17 mouse cellular contexts compared by ENCODE assay signal in the genomic region with DNA sequence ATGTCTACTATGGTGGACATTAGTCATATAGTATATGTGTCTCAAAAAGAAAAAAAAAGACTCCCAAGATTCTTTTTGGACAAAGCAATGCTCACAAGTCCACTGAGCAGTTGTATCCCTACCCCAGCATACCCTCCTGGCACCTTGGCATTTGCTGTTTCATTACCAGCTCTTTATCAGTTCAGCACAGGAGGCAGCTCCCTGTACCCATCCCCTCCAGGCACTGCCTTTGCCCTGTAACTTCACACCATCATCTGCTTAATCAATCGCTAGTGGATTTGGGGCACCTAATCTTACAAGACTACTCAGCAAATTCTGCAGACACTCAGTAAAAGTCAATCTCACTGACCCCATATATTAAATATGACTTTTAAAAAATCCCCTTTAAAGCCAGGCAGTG. TPM values are rescaled to one million over a fixed set of nuclear protein-coding genes. Genes with fewer than 3 reads are reported as not detected.
DNase-seq lines count a peak whose midpoint lies in the region; ATAC-seq and TF ChIP-seq lines count a peak whose summit lies in the region.
"Had no signal": no experiment of that assay in that cellular context is flagged by ENCODE, and none has a peak within 500 bp of the region (broad histone marks: within the 10 kb centered on the region; RNA-seq: fewer than 3 reads in every experiment).

No protein-coding gene starts in this region.

- no peaks in the 10 kb centered on the region for H3K79me2 ChIP-seq in heart, adult 2 months (replicated peaks; ENCODE audit: control insufficient read depth, insufficient read depth, low read length)
- H3K79me2 ChIP-seq in MEL (ENCODE audit: control insufficient read depth, insufficient read depth, low read length, poor library complexity), result no peaks in the 10 kb centered on the region

- H3K27ac ChIP-seq in heart, embryonic 12.5 days (ENCODE audit: poor library complexity, severe bottlenecking), result no peak overlapping the region
- H3K27ac ChIP-seq in heart, adult 2 months, result no peak overlapping the region
- no peak overlapping the region for H3K27ac ChIP-seq in MEL (ENCODE audit: control insufficient read depth, low read depth, low read length)
- peak overlapping the region; percentile 91 for H3K27ac ChIP-seq in liver, embryonic 16.5 days (ENCODE audit: low read length)
- H3K27ac ChIP-seq: limb, embryonic 12.5 days; midbrain, embryonic 10.5 days; neural tube, embryonic 13.5 days had no signal

- TF ChIP-seq POLR2A in heart, adult 2 months (IDR thresholded peaks at IDR 0.05; ENCODE audit: insufficient read depth, low read depth, low read length), result no peak
- no peak for TF ChIP-seq POLR2A in MEL (IDR thresholded peaks at IDR 0.05; ENCODE audit: control insufficient read depth in 1 of 2, insufficient read depth in 1 of 2, low read depth in 1 of 2, low read length in 2 of 2, poor library complexity in 1 of 2)

- TF ChIP-seq RAD21 in MEL (IDR thresholded peaks at IDR 0.05; ENCODE audit: low read depth, low read length), result no peak

- no peak overlapping the region for H3K4me2 ChIP-seq in heart, embryonic 12.5 days
- H3K4me2 ChIP-seq in liver, embryonic 16.5 days (ENCODE audit: low read depth, low read length), result peak overlapping the region; percentile 49
- H3K4me2 ChIP-seq: limb, embryonic 12.5 days; neural tube, embryonic 13.5 days had no signal

- intact Hi-C loops in heart, adult 2 months (cut with DNase I), result no loop called here

- WGBS in heart, embryonic 12.5 days, result 70% methylated on average over 1 of the region's 1 CpGs
- WGBS in heart, adult 2 months, result 95% methylated on average over 1 of the region's 1 CpGs
- 21% methylated on average over 1 of the region's 1 CpGs for WGBS in liver, embryonic 16.5 days (ENCODE audit: insufficient replicate concordance)

- no peaks in the 10 kb centered on the region for H3K27me3 ChIP-seq in heart, embryonic 12.5 days (replicated peaks)
- no peaks in the 10 kb centered on the region for H3K27me3 ChIP-seq in heart, adult 2 months (ENCODE audit: control insufficient read depth, insufficient read depth, low read length)
- H3K27me3 ChIP-seq in MEL (ENCODE audit: control insufficient read depth in 1 of 2, insufficient read depth in 2 of 2, low read length in 2 of 2), result no peaks in the 10 kb centered on the region
- H3K27me3 ChIP-seq in liver, embryonic 16.5 days (ENCODE audit: control insufficient read depth, insufficient read depth, low read depth, low read length), result no peaks in the 10 kb centered on the region
- H3K27me3 ChIP-seq: limb, embryonic 12.5 days; neural tube, embryonic 13.5 days had no signal

- ATAC-seq in heart, embryonic 12.5 days (ENCODE audit: insufficient number of reproducible peaks, low FRiP score), result 0 out of 2 replicates have a peak, but pooled peaks have one; percentile 48
- peak; percentile 93 for ATAC-seq in erythroid progenitor cell, adult 5-6 weeks (replicated peaks; ENCODE audit: low FRiP score, poor library complexity, severe bottlenecking)
- ATAC-seq in liver, embryonic 16.5 days (ENCODE audit: low read depth), result peak; percentile 98
- ATAC-seq: CD4-positive, CD25-positive, alpha-beta regulatory T cell, adult 4 months; lung, postnatal 0 days had no signal

- DNase-seq in heart, adult 2 months, result no peak
- peak; percentile 28 for DNase-seq in MEL (ENCODE audit: low read depth, low spot score)
- no peak for DNase-seq in gastrocnemius, postnatal 25 days
- no peak for DNase-seq in adrenal gland, adult 18-20 months (ENCODE audit: low spot score in 2 of 2)
- DNase-seq in cerebellum, adult 11-12 months, result no peak
- DNase-seq: adrenal gland, postnatal 14 days; cerebellum, postnatal 25 days; kidney, postnatal 14 days; thymus, adult 2 months had no signal

- no peak overlapping the region for H3K9ac ChIP-seq in heart, embryonic 12.5 days
- H3K9ac ChIP-seq in heart, adult 2 months (ENCODE audit: low read depth, low read length), result no peak overlapping the region
- no peak overlapping the region for H3K9ac ChIP-seq in MEL (ENCODE audit: control insufficient read depth, low read depth, low read length, poor library complexity, severe bottlenecking)
- H3K9ac ChIP-seq in liver, embryonic 16.5 days (ENCODE audit: low read depth, low read length), result peak overlapping the region; percentile 4; the same call in 1 of the 2 replicates
- H3K9ac ChIP-seq: limb, embryonic 12.5 days; neural tube, embryonic 13.5 days had no signal

- H3K36me3 ChIP-seq in heart, embryonic 12.5 days, result no peaks in the 10 kb centered on the region
- no peaks in the 10 kb centered on the region for H3K36me3 ChIP-seq in heart, adult 2 months (ENCODE audit: control insufficient read depth, insufficient read depth, low read length)
- peaks cover 12 to 32% of the 10 kb centered on the region in 2 experiments for H3K36me3 ChIP-seq in MEL (ENCODE audit: control insufficient read depth in 1 of 2, insufficient read depth in 2 of 2, low read length in 2 of 2)
- H3K36me3 ChIP-seq in liver, embryonic 16.5 days (ENCODE audit: control insufficient read depth, insufficient read depth), result no peaks in the 10 kb centered on the region
- H3K36me3 ChIP-seq: limb, embryonic 12.5 days; midbrain, embryonic 10.5 days; neural tube, embryonic 13.5 days had no signal

- H3K9me3 ChIP-seq in heart, embryonic 12.5 days (replicated peaks), result no peaks in the 10 kb centered on the region
- no peaks in the 10 kb centered on the region for H3K9me3 ChIP-seq in MEL (replicated peaks; ENCODE audit: insufficient read depth, low read length)
- no peaks in the 10 kb centered on the region for H3K9me3 ChIP-seq in liver, embryonic 16.5 days (replicated peaks; ENCODE audit: control insufficient read depth, low read length)
- H3K9me3 ChIP-seq: limb, embryonic 12.5 days; midbrain, embryonic 10.5 days; neural tube, embryonic 13.5 days had no signal

- TF ChIP-seq EP300 in heart, adult 2 months (IDR thresholded peaks at IDR 0.05; ENCODE audit: insufficient read depth, low read depth, low read length), result no peak
- peak in 1 of 2 experiments; percentile 67; a peak in 3 of 4 replicates for TF ChIP-seq EP300 in MEL (IDR thresholded peaks at IDR 0.05; ENCODE audit: low read depth in 1 of 2, low read length in 2 of 2)

- no peak overlapping the region for H3K4me3 ChIP-seq in heart, embryonic 12.5 days
- H3K4me3 ChIP-seq in heart, adult 2 months, result no peak overlapping the region
- H3K4me3 ChIP-seq in MEL (ENCODE audit: control insufficient read depth in 1 of 2, insufficient read depth in 1 of 2, low read depth in 2 of 2, low read length in 2 of 2), result no peak overlapping the region
- no peak overlapping the region for H3K4me3 ChIP-seq in liver, embryonic 16.5 days (ENCODE audit: low read depth, low read length)
- H3K4me3 ChIP-seq: limb, embryonic 12.5 days; midbrain, embryonic 10.5 days; neural tube, embryonic 13.5 days had no signal

- peaks cover 11% of the 10 kb centered on the region for H3K4me1 ChIP-seq in heart, embryonic 12.5 days (replicated peaks)
- H3K4me1 ChIP-seq in heart, adult 2 months (ENCODE audit: control insufficient read depth, insufficient read depth, low read length), result no peaks in the 10 kb centered on the region
- peaks cover 26 to 32% of the 10 kb centered on the region in 2 experiments for H3K4me1 ChIP-seq in MEL (ENCODE audit: control insufficient read depth in 1 of 2, insufficient read depth in 2 of 2, low read length in 2 of 2)
- H3K4me1 ChIP-seq in liver, embryonic 16.5 days (ENCODE audit: control insufficient read depth, low read depth, low read length), result peaks cover 52% of the 10 kb centered on the region
- H3K4me1 ChIP-seq: midbrain, embryonic 10.5 days had no signal

- TF ChIP-seq CTCF in heart, adult 2 months (IDR thresholded peaks at IDR 0.05), result no peak
- TF ChIP-seq CTCF in MEL (IDR thresholded peaks at IDR 0.05 in 2 of 3, conservative IDR thresholded peaks at IDR 0.05 in 1 of 3; ENCODE audit: control insufficient read depth in 1 of 3, insufficient read depth in 1 of 3, low read depth in 2 of 3, low read length in 3 of 3, poor library complexity in 1 of 3, severe bottlenecking in 1 of 3), result no peak

TF ChIP-seq in MEL, 35 proteins besides CTCF, POLR2A, EP300 and RAD21 (continues in another document):
- TF ChIP-seq TAL1 (IDR thresholded peaks at IDR 0.05; ENCODE audit: low read length) (peak; percentile 65), HCFC1 (IDR thresholded peaks at IDR 0.05; ENCODE audit: low read depth, low read length) (no peak), MAFK (IDR thresholded peaks at IDR 0.05; ENCODE audit: borderline replicate concordance, low read depth, low read length) (no peak), TBP (IDR thresholded peaks at IDR 0.05; ENCODE audit: low read depth, low read length) (no peak), CHD2 (IDR thresholded peaks at IDR 0.05; ENCODE audit: low read length) (no peak), BHLHE40 (IDR thresholded peaks at IDR 0.05; ENCODE audit: borderline replicate concordance, low read depth, low read length) (no peak), NELFE (IDR thresholded peaks at IDR 0.05; ENCODE audit: low read depth, low read length) (no peak), USF2 (IDR thresholded peaks at IDR 0.05; ENCODE audit: borderline replicate concordance in 1 of 2, insufficient read depth in 1 of 2, low read depth in 1 of 2, low read length in 2 of 2) (no peak), SIN3A (IDR thresholded peaks at IDR 0.05; ENCODE audit: low read length) (no peak), ZNF384 (IDR thresholded peaks at IDR 0.05; ENCODE audit: low read depth, low read length) (no peak), ZKSCAN1 (IDR thresholded peaks at IDR 0.05; ENCODE audit: low read depth, low read length) (no peak), MXI1 (IDR thresholded peaks at IDR 0.05; ENCODE audit: low read depth, low read length) (no peak), TCF12 (IDR thresholded peaks at IDR 0.05; ENCODE audit: low read depth, low read length) (peak; percentile 33; the same call in 1 of the 2 replicates), CHD1 (IDR thresholded peaks at IDR 0.05; ENCODE audit: low read depth, low read length) (no peak), RCOR1 (IDR thresholded peaks at IDR 0.05; ENCODE audit: low read depth, low read length) (no peak), MAZ (IDR thresholded peaks at IDR 0.05; ENCODE audit: low read depth, low read length) (no peak)

RNA-seq across cellular contexts. Expression of a gene that starts 32.1 kb away (rescaled TPM):
- 6.7 and 8.5 TPM in 2 replicates for polyA plus RNA-seq in heart, embryonic 12.5 days (2016; fragmentation: Nextera tagmentation; extraction: Ambion mirVana)
- total RNA-seq in heart, adult 2 months (2021), result 1 to 10 TPM; 2.0 to 2.3 TPM
- polyA plus RNA-seq in heart, adult 2 months (2012; rRNA removed), result 0.84 and 1.3 TPM in 2 replicates
- total RNA-seq in MEL (2012; rRNA removed), result 16.4 and 30.1 TPM in 2 replicates
- polyA plus RNA-seq in MEL (2012; ENCODE audit: insufficient read depth in 1 of 2, insufficient read length in 2 of 2, low read depth in 1 of 2, low replicate concordance in 2 of 2, missing spikeins in 1 of 2), result 10 to 100 TPM in 1 of 2 experiments, not detected in 1; 15.1 TPM
- 18.4 and 29.9 TPM in 2 replicates for total RNA-seq in erythroid progenitor cell, adult 5-6 weeks (2015; ENCODE audit: low replicate concordance)
- 8.7 and 9.5 TPM in 2 replicates for total RNA-seq in erythroid progenitor cell, adult 5-6 weeks (2017; ENCODE audit: low replicate concordance)
- polyA plus RNA-seq in liver, embryonic 16.5 days (2015; fragmentation: Nextera tagmentation; extraction: Ambion mirVana), result 1.5 TPM in 2 replicates
- total RNA-seq in gastrocnemius, postnatal 25 days (2021), result under 1 TPM; 0.61 to 0.75 TPM
- 1 to 10 TPM; 1.6 to 9.1 TPM for total RNA-seq in adrenal gland, adult 18-20 months (2021)

Comparison
In these comparisons a context has a peak if more than half of its experiments do, and no peak if none do; other contexts are left out.
1. ATAC-seq: peak in every context shown above with its lines; median percentile 98 in liver, embryonic 16.5 days; 93 in erythroid progenitor cell, adult 5-6 weeks; 48 in heart, embryonic 12.5 days.